Mouse (Mus musculus) lung, adult 18-20 months (tissue): ENCODE results near the gene Tmprss13.

Experiments
- DNase-seq, 2 experiments: peaks; one replicate each; pipeline ENCODE4 v3.0.0; 2022; ENCODE audit warnings: mixed read lengths in 2 of 2

The Tmprss13 gene

GRCm38 (mm10) chr9:45337406-45337805, 18.5 kb downstream of the Tmprss13 start:
- no peak for DNase-seq

GRCm38 (mm10) chr9:45343066-45343465, 24.2 kb downstream of the Tmprss13 start:
- DNase-seq: no peak

GRCm38 (mm10) chr9:45345516-45345915, 26.6 kb downstream of the Tmprss13 start:
- DNase-seq: no peak

- no peak for DNase-seq
Observed at GRCm38 (mm10) chr9:45346276-45346675, 27.4 kb downstream of the Tmprss13 start.

GRCm38 (mm10) chr9:45348560-45348959, 29.7 kb downstream of the Tmprss13 start:
- DNase-seq: no peak

GRCm38 (mm10) chr9:45349181-45349580, 30.3 kb downstream of the Tmprss13 start:
- DNase-seq: no peak

GRCm38 (mm10) chr9:45349851-45350250, 31.0 kb downstream of the Tmprss13 start:
- DNase-seq: no peak

GRCm38 (mm10) chr9:45355192-45355591, 36.3 kb downstream of the Tmprss13 start:
- DNase-seq: no peak

GRCm38 (mm10) chr9:45358356-45358755, 39.5 kb downstream of the Tmprss13 start:
- no peak for DNase-seq

- peak in 1 of 2 experiments; percentile 13 for DNase-seq
Observed at GRCm38 (mm10) chr9:45362051-45362461, 43.2 kb downstream of the Tmprss13 start.

- DNase-seq: no peak
Observed at GRCm38 (mm10) chr9:45363639-45364214, 44.8 kb downstream of the Tmprss13 start.

- DNase-seq: no peak
Observed at GRCm38 (mm10) chr9:45367716-45368115, 48.8 kb downstream of the Tmprss13 start.

GRCm38 (mm10) chr9:45368341-45368901, 49.5 kb downstream of the Tmprss13 start:
- peak in 1 of 2 experiments; percentile 14 for DNase-seq

GRCm38 (mm10) chr9:45370117-45370561, 51.2 kb downstream of the Tmprss13 start, which contains the start of gene Fxyd6:
Fxyd6 (plus strand) TSS chr9:45370185.
- peak in 1 of 2 experiments; percentile 22 for DNase-seq

GRCm38 (mm10) chr9:45370616-45371336, 51.9 kb downstream of the Tmprss13 start:
- DNase-seq: no peak

GRCm38 (mm10) chr9:45371337-45371707, 52.4 kb downstream of the Tmprss13 start:
- no peak for DNase-seq

- no peak for DNase-seq
Observed at GRCm38 (mm10) chr9:45373896-45374295, 55.0 kb downstream of the Tmprss13 start.

- no peak for DNase-seq
Observed at GRCm38 (mm10) chr9:45374988-45375502, 56.1 kb downstream of the Tmprss13 start.

GRCm38 (mm10) chr9:45376427-45376826, 57.5 kb downstream of the Tmprss13 start:
- no peak for DNase-seq

- peak; percentile 46 to 50 for DNase-seq
Observed at GRCm38 (mm10) chr9:45376883-45377282, 58.0 kb downstream of the Tmprss13 start.

- DNase-seq: no peak
Observed at GRCm38 (mm10) chr9:45380411-45381251, 61.7 kb downstream of the Tmprss13 start.

- no peak for DNase-seq
Observed at GRCm38 (mm10) chr9:45382336-45382735, 63.4 kb downstream of the Tmprss13 start.

- no peak for DNase-seq
Observed at GRCm38 (mm10) chr9:45382834-45383233, 63.9 kb downstream of the Tmprss13 start.
